Mouse (Mus musculus): ENCODE measurements around the gene Pxmp4. TPM values are rescaled to one million over a fixed set of nuclear protein-coding genes. Genes with fewer than 3 reads are reported as not detected.

Pxmp4 gene
- polyA plus RNA-seq, 1 experiment, result 28.8 TPM

GRCm38 (mm10) chr2:154630531-154630930 lies 27.0 kb upstream of the Pxmp4 start:
- Histone ChIP-seq H3K4me1 (ENCODE audit: control insufficient read depth, insufficient read depth, insufficient read length, low read length) (peaks cover 4% of the 10 kb centered on the region), H3K27me3 (ENCODE audit: control insufficient read depth, insufficient read depth, low read length) (no peaks in the 10 kb centered on the region), H3K4me3 (ENCODE audit: low read depth, low read length) (no peak overlapping the region), H3K36me3 (ENCODE audit: control insufficient read depth, insufficient read depth, low read length) (0 out of 2 replicates have a peak, but pooled peaks cover 1% of the 10 kb centered on the region), H3K27ac (ENCODE audit: insufficient read depth, low read depth, low read length) (no peak overlapping the region)
- WGBS, result 84% methylated on average over 5 of the region's 5 CpGs
- TF ChIP-seq POLR2A (IDR thresholded peaks at IDR 0.05; ENCODE audit: low read depth, low read length) (no peak), CTCF (IDR thresholded peaks at IDR 0.05; ENCODE audit: extremely low read depth, insufficient read length, insufficient replicate concordance, low read depth, low read length) (no peak)

- H3K27me3 ChIP-seq (ENCODE audit: control insufficient read depth, insufficient read depth, low read length), result no peaks in the 10 kb centered on the region
- no peak overlapping the region for H3K27ac ChIP-seq (ENCODE audit: insufficient read depth, low read depth, low read length)
- H3K4me3 ChIP-seq (ENCODE audit: low read depth, low read length), result no peak overlapping the region
- H3K36me3 ChIP-seq (ENCODE audit: control insufficient read depth, insufficient read depth, low read length), result peaks cover 3% of the 10 kb centered on the region; the same call in 1 of the 2 replicates
- TF ChIP-seq POLR2A (IDR thresholded peaks at IDR 0.05; ENCODE audit: low read depth, low read length), result no peak
- TF ChIP-seq CTCF (IDR thresholded peaks at IDR 0.05; ENCODE audit: extremely low read depth, insufficient read length, insufficient replicate concordance, low read depth, low read length), result no peak
- H3K4me1 ChIP-seq (ENCODE audit: control insufficient read depth, insufficient read depth, insufficient read length, low read length), result no peaks in the 10 kb centered on the region
Measured at GRCm38 (mm10) chr2:154624137-154624536, 20.6 kb upstream of the Pxmp4 start.

GRCm38 (mm10) chr2:154621684-154622083 lies 18.2 kb upstream of the Pxmp4 start:
- no peak for TF ChIP-seq POLR2A (IDR thresholded peaks at IDR 0.05; ENCODE audit: low read depth, low read length)
- TF ChIP-seq CTCF (IDR thresholded peaks at IDR 0.05; ENCODE audit: extremely low read depth, insufficient read length, insufficient replicate concordance, low read depth, low read length), result no peak
- H3K4me1 ChIP-seq (ENCODE audit: control insufficient read depth, insufficient read depth, insufficient read length, low read length), result no peaks in the 10 kb centered on the region
- 67% methylated on average over 5 of the region's 5 CpGs for WGBS
- no peaks in the 10 kb centered on the region for H3K27me3 ChIP-seq (ENCODE audit: control insufficient read depth, insufficient read depth, low read length)
- no peak overlapping the region for H3K4me3 ChIP-seq (ENCODE audit: low read depth, low read length)
- no peak overlapping the region for H3K27ac ChIP-seq (ENCODE audit: insufficient read depth, low read depth, low read length)
- H3K36me3 ChIP-seq (ENCODE audit: control insufficient read depth, insufficient read depth, low read length), result peaks cover 3% of the 10 kb centered on the region; the same call in 1 of the 2 replicates

- WGBS, result 94% methylated on average over 3 of the region's 3 CpGs
- Histone ChIP-seq H3K27ac (ENCODE audit: insufficient read depth, low read depth, low read length) (no peak overlapping the region), H3K4me3 (ENCODE audit: low read depth, low read length) (no peak overlapping the region), H3K36me3 (ENCODE audit: control insufficient read depth, insufficient read depth, low read length) (no peaks in the 10 kb centered on the region), H3K4me1 (ENCODE audit: control insufficient read depth, insufficient read depth, insufficient read length, low read length) (peaks cover 3% of the 10 kb centered on the region; the same call in 1 of the 2 replicates), H3K27me3 (ENCODE audit: control insufficient read depth, insufficient read depth, low read length) (no peaks in the 10 kb centered on the region)
- no peak for TF ChIP-seq POLR2A (IDR thresholded peaks at IDR 0.05; ENCODE audit: low read depth, low read length)
- TF ChIP-seq CTCF (IDR thresholded peaks at IDR 0.05; ENCODE audit: extremely low read depth, insufficient read length, insufficient replicate concordance, low read depth, low read length), result no peak
Measured at GRCm38 (mm10) chr2:154617061-154617460, 13.6 kb upstream of the Pxmp4 start.

- H3K4me3 ChIP-seq (ENCODE audit: low read depth, low read length), result no peak overlapping the region
- H3K27me3 ChIP-seq (ENCODE audit: control insufficient read depth, insufficient read depth, low read length), result no peaks in the 10 kb centered on the region
- no peak for TF ChIP-seq POLR2A (IDR thresholded peaks at IDR 0.05; ENCODE audit: low read depth, low read length)
- TF ChIP-seq CTCF (IDR thresholded peaks at IDR 0.05; ENCODE audit: extremely low read depth, insufficient read length, insufficient replicate concordance, low read depth, low read length), result no peak
- WGBS, result 79% methylated on average over 5 of the region's 5 CpGs
- H3K4me1 ChIP-seq (ENCODE audit: control insufficient read depth, insufficient read depth, insufficient read length, low read length), result peaks cover 3% of the 10 kb centered on the region; the same call in 1 of the 2 replicates
- H3K36me3 ChIP-seq (ENCODE audit: control insufficient read depth, insufficient read depth, low read length), result no peaks in the 10 kb centered on the region
- H3K27ac ChIP-seq (ENCODE audit: insufficient read depth, low read depth, low read length), result no peak overlapping the region
Measured at GRCm38 (mm10) chr2:154615674-154616073, 12.2 kb upstream of the Pxmp4 start.

GRCm38 (mm10) chr2:154614841-154615576 lies 11.5 kb upstream of the Pxmp4 start:
- Histone ChIP-seq H3K4me1 (ENCODE audit: control insufficient read depth, insufficient read depth, insufficient read length, low read length) (peaks cover 3% of the 10 kb centered on the region; the same call in 1 of the 2 replicates), H3K4me3 (ENCODE audit: low read depth, low read length) (no peak overlapping the region), H3K27me3 (ENCODE audit: control insufficient read depth, insufficient read depth, low read length) (no peaks in the 10 kb centered on the region), H3K27ac (ENCODE audit: insufficient read depth, low read depth, low read length) (no peak overlapping the region), H3K36me3 (ENCODE audit: control insufficient read depth, insufficient read depth, low read length) (no peaks in the 10 kb centered on the region)
- TF ChIP-seq CTCF (IDR thresholded peaks at IDR 0.05; ENCODE audit: extremely low read depth, insufficient read length, insufficient replicate concordance, low read depth, low read length) (no peak), POLR2A (IDR thresholded peaks at IDR 0.05; ENCODE audit: low read depth, low read length) (no peak)
- 76% methylated on average over 19 of the region's 19 CpGs for WGBS
